ENCODE assay signal across 19 mouse cellular contexts in genomic region chr2:172906146-172906545, GRCm38 (mm10). TPM values are rescaled to one million over a fixed set of nuclear protein-coding genes. Genes with fewer than 3 reads are reported as not detected.
A peak's percentile ranks its signal among the peaks of the same experiment; 100 is the strongest.
DNase-seq lines count a peak whose midpoint lies in the region; ATAC-seq and TF ChIP-seq lines count a peak whose summit lies in the region.
"Had no signal": no experiment of that assay in that cellular context is flagged by ENCODE, and none has a peak within 500 bp of the region (broad histone marks: within the 10 kb centered on the region; RNA-seq: fewer than 3 reads in every experiment).

No protein-coding gene starts in this region.

- peaks cover 95% of the 10 kb centered on the region for H3K4me1 ChIP-seq in heart, embryonic 13.5 days
- H3K4me1 ChIP-seq in lung, postnatal 0 days (ENCODE audit: insufficient read depth, low read depth, low read length) = no peaks in the 10 kb centered on the region
- H3K4me1 ChIP-seq in kidney, embryonic 15.5 days = peaks cover 63% of the 10 kb centered on the region
- peaks cover 62% of the 10 kb centered on the region for H3K4me1 ChIP-seq in forebrain, embryonic 10.5 days

- intact Hi-C loops in heart, postnatal 10 days (cut with DNase I) = no loop called here

- no peak for DNase-seq in heart, postnatal 10 days
- no peak for DNase-seq in lung, postnatal 0 days (ENCODE audit: low spot score)
- no peak for DNase-seq in lung, postnatal 14 days
- DNase-seq in yolk sac, embryonic 10.5 days (ENCODE audit: low spot score) = peak; percentile 33
- no peak for DNase-seq in forebrain, embryonic 10.5 days (ENCODE audit: extremely low spot score, low spot score)
- DNase-seq in T-cell, adult 2 months (ENCODE audit: low spot score) = no peak
- DNase-seq: adrenal gland, adult 8-10 months; cerebellum, adult 2 months; gastrocnemius, postnatal 25 days; right cerebral cortex, postnatal 25 days had no signal

- H3K4me3 ChIP-seq in heart, embryonic 13.5 days = no peak overlapping the region
- no peak overlapping the region for H3K4me3 ChIP-seq in lung, postnatal 0 days (ENCODE audit: low read depth, low read length)
- H3K4me3 ChIP-seq in kidney, embryonic 15.5 days (replicated peaks) = no peak overlapping the region
- H3K4me3 ChIP-seq in forebrain, embryonic 10.5 days = no peak overlapping the region
- H3K4me3 ChIP-seq: embryonic facial prominence, embryonic 12.5 days; hindbrain, embryonic 15.5 days; layer of hippocampus, adult 2 months; limb, embryonic 12.5 days; midbrain, embryonic 15.5 days had no signal

- H3K36me3 ChIP-seq in heart, embryonic 13.5 days = 0 out of 2 replicates have a peak, but pooled peaks cover 6% of the 10 kb centered on the region
- H3K36me3 ChIP-seq in lung, postnatal 0 days (ENCODE audit: insufficient read depth, low read length) = no peaks in the 10 kb centered on the region
- peaks cover 8% of the 10 kb centered on the region for H3K36me3 ChIP-seq in kidney, embryonic 15.5 days
- H3K36me3 ChIP-seq in forebrain, embryonic 10.5 days (replicated peaks) = peaks cover 12% of the 10 kb centered on the region; the same call in 1 of the 2 replicates
- H3K36me3 ChIP-seq: hindbrain, embryonic 15.5 days; midbrain, embryonic 15.5 days had no signal

- no peak for TF ChIP-seq CTCF in lung, postnatal 0 days (IDR thresholded peaks at IDR 0.05)

- 52% methylated on average over 9 of the region's 9 CpGs for WGBS in heart, embryonic 13.5 days
- WGBS in lung, postnatal 0 days = 54% methylated on average over 9 of the region's 9 CpGs
- 70% methylated on average over 9 of the region's 9 CpGs for WGBS in kidney, embryonic 15.5 days
- 72% methylated on average over 9 of the region's 9 CpGs for WGBS in forebrain, embryonic 10.5 days

- no peak for ATAC-seq in heart, embryonic 13.5 days (ENCODE audit: extremely low read depth, insufficient number of reproducible peaks, low FRiP score, low TSS enrichment)
- ATAC-seq in lung, postnatal 0 days = peak; percentile 27; the same call in 1 of the 2 replicates
- ATAC-seq in kidney, embryonic 15.5 days (replicated peaks; ENCODE audit: low FRiP score) = 0 out of 2 replicates have a peak, but pooled peaks have one; percentile 9
- ATAC-seq: midbrain, embryonic 15.5 days had no signal

- H3K9ac ChIP-seq in heart, embryonic 13.5 days = peak overlapping the region; percentile 44
- H3K9ac ChIP-seq in lung, postnatal 0 days (replicated peaks; ENCODE audit: low read depth) = no peak overlapping the region
- no peak overlapping the region for H3K9ac ChIP-seq in kidney, embryonic 15.5 days
- H3K9ac ChIP-seq: embryonic facial prominence, embryonic 12.5 days; hindbrain, embryonic 15.5 days; limb, embryonic 12.5 days; liver, embryonic 14.5 days; midbrain, embryonic 15.5 days had no signal

- no peak overlapping the region for H3K4me2 ChIP-seq in heart, embryonic 13.5 days
- no peak overlapping the region for H3K4me2 ChIP-seq in lung, postnatal 0 days (replicated peaks; ENCODE audit: low read depth, low read length)
- no peak overlapping the region for H3K4me2 ChIP-seq in kidney, embryonic 15.5 days
- H3K4me2 ChIP-seq: embryonic facial prominence, embryonic 12.5 days; hindbrain, embryonic 15.5 days; limb, embryonic 12.5 days; midbrain, embryonic 15.5 days had no signal

- peak overlapping the region; percentile 68 for H3K27ac ChIP-seq in heart, embryonic 13.5 days (replicated peaks)
- H3K27ac ChIP-seq in lung, postnatal 0 days (ENCODE audit: low read length) = no peak overlapping the region
- H3K27ac ChIP-seq in kidney, embryonic 15.5 days = peak overlapping the region; percentile 45; the same call in 1 of the 2 replicates
- no peak overlapping the region for H3K27ac ChIP-seq in forebrain, embryonic 10.5 days
- H3K27ac ChIP-seq: embryonic facial prominence, embryonic 12.5 days; hindbrain, embryonic 15.5 days; layer of hippocampus, adult 2 months; limb, embryonic 12.5 days; liver, embryonic 14.5 days; midbrain, embryonic 15.5 days had no signal

- no peaks in the 10 kb centered on the region for H3K9me3 ChIP-seq in heart, embryonic 13.5 days
- H3K9me3 ChIP-seq in lung, postnatal 0 days (ENCODE audit: low read length) = no peaks in the 10 kb centered on the region
- H3K9me3 ChIP-seq in kidney, embryonic 15.5 days (replicated peaks) = no peaks in the 10 kb centered on the region
- H3K9me3 ChIP-seq in forebrain, embryonic 10.5 days = no peaks in the 10 kb centered on the region
- H3K9me3 ChIP-seq: embryonic facial prominence, embryonic 12.5 days; hindbrain, embryonic 15.5 days; limb, embryonic 12.5 days; midbrain, embryonic 15.5 days had no signal

- TF ChIP-seq EP300 in lung, postnatal 0 days (IDR thresholded peaks at IDR 0.05) = no peak

- H3K27me3 ChIP-seq in heart, embryonic 13.5 days (replicated peaks) = no peaks in the 10 kb centered on the region
- H3K27me3 ChIP-seq in lung, postnatal 0 days (replicated peaks; ENCODE audit: insufficient read depth, low read length) = no peaks in the 10 kb centered on the region
- no peaks in the 10 kb centered on the region for H3K27me3 ChIP-seq in kidney, embryonic 15.5 days
- H3K27me3 ChIP-seq in forebrain, embryonic 10.5 days (ENCODE audit: poor library complexity, severe bottlenecking) = no peaks in the 10 kb centered on the region
- H3K27me3 ChIP-seq: embryonic facial prominence, embryonic 12.5 days; hindbrain, embryonic 15.5 days; limb, embryonic 12.5 days; midbrain, embryonic 15.5 days had no signal

RNA-seq across cellular contexts. Expression of gene Bmp7, which starts 34.0 kb away (rescaled TPM):
- 40.3 and 46.5 TPM in 2 replicates for polyA plus RNA-seq in heart, embryonic 13.5 days (2015; fragmentation: Nextera tagmentation; extraction: Ambion mirVana)
- 1 to 10 TPM; 4.0 to 4.6 TPM for total RNA-seq in heart, postnatal 10 days (2021)
- polyA plus RNA-seq in lung, postnatal 0 days (2015; fragmentation: Nextera tagmentation; extraction: Ambion mirVana) = 1.1 and 1.7 TPM in 2 replicates
- 43.0 and 46.3 TPM in 2 replicates for polyA plus RNA-seq in kidney, embryonic 15.5 days (2015; fragmentation: Nextera tagmentation; extraction: Ambion mirVana)
- 21.2 and 21.4 TPM in 2 replicates for polyA plus RNA-seq in forebrain, embryonic 10.5 days (2016; fragmentation: Nextera tagmentation; extraction: Ambion mirVana)
- total RNA-seq: common myeloid progenitor, adult 5-6 weeks had no signal

Comparison
In these comparisons a context has a peak if more than half of its experiments do, and no peak if none do; other contexts are left out.
1. H3K27ac ChIP-seq: peak in heart, embryonic 13.5 days (single experiment) and kidney, embryonic 15.5 days (single experiment); none in lung, postnatal 0 days (single experiment) and forebrain, embryonic 10.5 days (single experiment).